ENCODE assay signal across 8 mouse cellular contexts in genomic region chr14:25479841-25480252, GRCm38 (mm10). TPM values are rescaled to one million over a fixed set of nuclear protein-coding genes. Genes with fewer than 3 reads are reported as not detected.
DNase-seq lines count a peak whose midpoint lies in the region; ATAC-seq and TF ChIP-seq lines count a peak whose summit lies in the region.

No protein-coding gene starts in this region.

- no peak overlapping the region for H3K4me2 ChIP-seq in embryonic facial prominence, embryonic 11.5 days (ENCODE audit: low read depth, low read length)
- H3K4me2 ChIP-seq in midbrain, embryonic 13.5 days (replicated peaks), result no peak overlapping the region

- H3K4me1 ChIP-seq in kidney, adult 2 months (ENCODE audit: control insufficient read depth, insufficient read depth, low read length), result peaks cover 74% of the 10 kb centered on the region
- peaks cover 4% of the 10 kb centered on the region for H3K4me1 ChIP-seq in embryonic facial prominence, embryonic 11.5 days (ENCODE audit: control insufficient read depth, insufficient read depth, low read length)
- peaks cover 100% of the 10 kb centered on the region for H3K4me1 ChIP-seq in midbrain, embryonic 13.5 days (replicated peaks)

- H3K4me3 ChIP-seq in kidney, adult 2 months (ENCODE audit: insufficient read depth, low read depth, low read length), result no peak overlapping the region
- H3K4me3 ChIP-seq in embryonic facial prominence, embryonic 11.5 days (ENCODE audit: low read depth, low read length), result no peak overlapping the region
- no peak overlapping the region for H3K4me3 ChIP-seq in midbrain, embryonic 13.5 days (replicated peaks)

- 0 out of 2 replicates have a peak, but pooled peaks have one; percentile 11 for ATAC-seq in embryonic facial prominence, embryonic 11.5 days (replicated peaks; ENCODE audit: insufficient number of reproducible peaks, low FRiP score, low TSS enrichment, low read depth)
- no peak for ATAC-seq in midbrain, embryonic 13.5 days

- H3K9me3 ChIP-seq in embryonic facial prominence, embryonic 11.5 days (replicated peaks; ENCODE audit: control insufficient read depth, low read length), result no peaks in the 10 kb centered on the region
- H3K9me3 ChIP-seq in midbrain, embryonic 13.5 days, result no peaks in the 10 kb centered on the region

- H3K27me3 ChIP-seq in kidney, adult 2 months (replicated peaks; ENCODE audit: control insufficient read depth, insufficient read depth, low read length), result no peaks in the 10 kb centered on the region
- no peaks in the 10 kb centered on the region for H3K27me3 ChIP-seq in embryonic facial prominence, embryonic 11.5 days (ENCODE audit: control insufficient read depth, insufficient read depth, low read length)
- H3K27me3 ChIP-seq in midbrain, embryonic 13.5 days, result no peaks in the 10 kb centered on the region

- 66% methylated on average over 3 of the region's 3 CpGs for WGBS in kidney, adult 2 months
- 79% methylated on average over 3 of the region's 3 CpGs for WGBS in embryonic facial prominence, embryonic 11.5 days
- WGBS in midbrain, embryonic 13.5 days, result 73% methylated on average over 3 of the region's 3 CpGs

- no peak for DNase-seq in kidney, adult 2 months
- no peak for DNase-seq in kidney, adult 18-20 months
- DNase-seq in embryonic facial prominence, embryonic 11.5 days (ENCODE audit: low spot score), result no peak
- peak; percentile 39 for DNase-seq in induced T-regulatory cell, adult 2 months (ENCODE audit: low read depth)
- DNase-seq in urinary bladder, postnatal 10 days (ENCODE audit: low spot score), result no peak
- DNase-seq in right cerebral cortex, adult 18-20 months, result no peak
- no peak for DNase-seq in retina, embryonic 14.5 days (ENCODE audit: low spot score)

- TF ChIP-seq POLR2A in kidney, adult 2 months (IDR thresholded peaks at IDR 0.05; ENCODE audit: low read depth, low read length), result no peak

- TF ChIP-seq CTCF in kidney, adult 2 months (conservative IDR thresholded peaks at IDR 0.05; ENCODE audit: insufficient read depth, insufficient read length, low read depth, low read length), result no peak

- peak overlapping the region; percentile 88 for H3K27ac ChIP-seq in kidney, adult 2 months (ENCODE audit: insufficient read depth, low read depth, low read length)
- H3K27ac ChIP-seq in embryonic facial prominence, embryonic 11.5 days (replicated peaks; ENCODE audit: low read depth, low read length), result no peak overlapping the region
- peak overlapping the region; percentile 78 for H3K27ac ChIP-seq in midbrain, embryonic 13.5 days

- H3K9ac ChIP-seq in embryonic facial prominence, embryonic 11.5 days (replicated peaks; ENCODE audit: low read length), result no peak overlapping the region
- H3K9ac ChIP-seq in midbrain, embryonic 13.5 days (replicated peaks), result 0 out of 2 replicates have a peak overlapping the region, but pooled peaks have one; percentile 20

- no peaks in the 10 kb centered on the region for H3K36me3 ChIP-seq in kidney, adult 2 months (ENCODE audit: control insufficient read depth, insufficient read depth, low read length)
- H3K36me3 ChIP-seq in embryonic facial prominence, embryonic 11.5 days (replicated peaks; ENCODE audit: control insufficient read depth, insufficient read depth, low read depth, low read length), result no peaks in the 10 kb centered on the region
- peaks cover 4% of the 10 kb centered on the region; the same call in 1 of the 2 replicates for H3K36me3 ChIP-seq in midbrain, embryonic 13.5 days

RNA-seq across cellular contexts. Expression of gene Zmiz1, which starts 20.9 kb away (rescaled TPM):
- polyA plus RNA-seq in kidney, adult 2 months (2012; rRNA removed), result 37.8 and 42.6 TPM in 2 replicates
- 27.7 and 34.0 TPM in 2 replicates for polyA plus RNA-seq in embryonic facial prominence, embryonic 11.5 days (2014; fragmentation: Nextera tagmentation; extraction: Ambion mirVana)
- 68.8 and 80.3 TPM in 2 replicates for polyA plus RNA-seq in midbrain, embryonic 13.5 days (2015; fragmentation: Nextera tagmentation; extraction: Ambion mirVana)
